Mouse (Mus musculus) MEL (cell line): ENCODE results near the gene Dph1.

Source experiments
- CTCF ChIP-seq, 3 experiments: IDR thresholded peaks in 2 of 3; conservative IDR thresholded peaks in 1 of 3; 2 replicates each; pipeline ENCODE4 v1.5.1; 2011 to 2012; ENCODE audit warnings: low read length in 3 of 3, low read depth in 2 of 3, mild to moderate bottlenecking in 2 of 3, improper control_type of control experiment in 1 of 3, inconsistent platforms in 1 of 3, mixed read lengths in 1 of 3, moderate library complexity in 1 of 3; ENCODE audit not compliant: control insufficient read depth in 1 of 3, insufficient read depth in 1 of 3, poor library complexity in 1 of 3, severe bottlenecking in 1 of 3
- E2F4 ChIP-seq: IDR thresholded peaks from 2 replicates; pipeline ENCODE4 v1.6.1; 2011; ENCODE audit warnings: low read depth, low read length, improper control_type of control experiment, borderline replicate concordance
- EP300 ChIP-seq, 2 experiments: IDR thresholded peaks; 2 replicates each; pipeline ENCODE4 v1.6.1; 2011; ENCODE audit warnings: improper control_type of control experiment in 2 of 2, low read length in 2 of 2, low read depth in 1 of 2, mild to moderate bottlenecking in 1 of 2
- POLR2A ChIP-seq, 2 experiments: IDR thresholded peaks; 2 replicates each; pipeline ENCODE4 v1.6.1; 2011 to 2012; ENCODE audit warnings: low read length in 2 of 2, mild to moderate bottlenecking in 2 of 2, control low read depth in 1 of 2, improper control_type of control experiment in 1 of 2, low read depth in 1 of 2, moderate library complexity in 1 of 2; ENCODE audit not compliant: control insufficient read depth in 1 of 2, insufficient read depth in 1 of 2, poor library complexity in 1 of 2
- POLR2AphosphoS2 ChIP-seq: IDR thresholded peaks from 2 replicates; pipeline ENCODE4 v1.6.1; 2011; ENCODE audit warnings: low read length, improper control_type of control experiment
- POLR2AphosphoS5 ChIP-seq: IDR thresholded peaks from 2 replicates; pipeline ENCODE4 v1.6.1; 2012; ENCODE audit warnings: low read depth, borderline replicate concordance, mild to moderate bottlenecking, inconsistent platforms, low read length, moderate library complexity, mixed read lengths
- RAD21 ChIP-seq: IDR thresholded peaks from 2 replicates; pipeline ENCODE4 v1.6.1; 2011; ENCODE audit warnings: mild to moderate bottlenecking, low read depth, low read length, improper control_type of control experiment
- SMC3 ChIP-seq: IDR thresholded peaks from 2 replicates; pipeline ENCODE4 v1.6.1; 2011; ENCODE audit warnings: low read depth, low read length, improper control_type of control experiment
- TAL1 ChIP-seq: IDR thresholded peaks from 2 replicates; pipeline ENCODE4 v1.6.1; 2012; ENCODE audit warnings: mild to moderate bottlenecking, inconsistent platforms, low read length, moderate library complexity, mixed read lengths
- TCF12 ChIP-seq: IDR thresholded peaks from 2 replicates; pipeline ENCODE4 v1.6.1; 2014; ENCODE audit warnings: low read depth, mild to moderate bottlenecking, inconsistent platforms, low read length, improper control_type of control experiment, moderate library complexity
- UBTF ChIP-seq: IDR thresholded peaks from 2 replicates; pipeline ENCODE4 v1.6.1; 2012; ENCODE audit warnings: low read depth, mild to moderate bottlenecking, inconsistent platforms, low read length, improper control_type of control experiment, moderate library complexity, borderline replicate concordance; ENCODE audit not compliant: insufficient read depth
- USF2 ChIP-seq, 2 experiments: IDR thresholded peaks; 2 replicates each; pipeline ENCODE4 v1.6.1; 2011 to 2012; ENCODE audit warnings: improper control_type of control experiment in 2 of 2, low read length in 2 of 2, borderline replicate concordance in 1 of 2, inconsistent platforms in 1 of 2, low read depth in 1 of 2, mild to moderate bottlenecking in 1 of 2; ENCODE audit not compliant: insufficient read depth in 1 of 2
- ZMIZ1 ChIP-seq: IDR thresholded peaks from 2 replicates; pipeline ENCODE4 v1.6.1; 2012; ENCODE audit warnings: low read depth, mild to moderate bottlenecking, inconsistent platforms, low read length, improper control_type of control experiment, moderate library complexity
- ZNF384 ChIP-seq: IDR thresholded peaks from 2 replicates; pipeline ENCODE4 v1.6.1; 2012; ENCODE audit warnings: low read depth, mild to moderate bottlenecking, inconsistent platforms, low read length, improper control_type of control experiment

DNA sequence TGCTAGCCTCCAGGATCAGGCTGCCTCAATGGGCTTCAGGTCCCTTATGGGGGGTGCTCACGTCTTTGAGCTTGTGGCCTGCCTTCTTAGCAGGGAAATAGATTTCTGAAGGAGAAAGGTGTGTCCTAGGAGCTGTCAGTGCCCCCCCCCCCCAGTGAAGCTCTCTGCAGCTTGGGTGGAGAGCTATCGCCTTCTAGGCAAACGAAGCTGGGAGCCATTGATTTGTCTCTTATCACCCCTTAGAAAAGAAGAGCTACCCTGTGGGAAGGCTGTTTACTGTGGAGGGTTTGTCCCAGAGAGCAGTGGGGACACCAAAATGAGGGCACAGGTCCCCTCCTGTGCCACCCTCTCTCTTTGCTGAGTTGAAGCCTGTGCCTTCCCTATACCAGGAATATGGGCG is 19.1 kb upstream of the Dph1 start:
- TF ChIP-seq POLR2A (IDR thresholded peaks at IDR 0.05; ENCODE audit: control insufficient read depth in 1 of 2, insufficient read depth in 1 of 2, low read depth in 1 of 2, low read length in 2 of 2, poor library complexity in 1 of 2) (no peak), CTCF (IDR thresholded peaks at IDR 0.05 in 2 of 3, conservative IDR thresholded peaks at IDR 0.05 in 1 of 3; ENCODE audit: control insufficient read depth in 1 of 3, insufficient read depth in 1 of 3, low read depth in 2 of 3, low read length in 3 of 3, poor library complexity in 1 of 3, severe bottlenecking in 1 of 3) (no peak), TCF12 (no peak), EP300 (IDR thresholded peaks at IDR 0.05; ENCODE audit: low read depth in 1 of 2, low read length in 2 of 2) (no peak), E2F4 (no peak), SMC3 (no peak), POLR2AphosphoS5 (no peak), USF2 (IDR thresholded peaks at IDR 0.05; ENCODE audit: borderline replicate concordance in 1 of 2, insufficient read depth in 1 of 2, low read depth in 1 of 2, low read length in 2 of 2) (no peak), RAD21 (no peak), ZNF384 (no peak), POLR2AphosphoS2 (no peak), TAL1 (no peak), UBTF (no peak), ZMIZ1 (no peak)
